Mouse (Mus musculus): Measurements from ENCODE around the gene Gm12184. TPM values are rescaled to one million over a fixed set of nuclear protein-coding genes. Genes with fewer than 3 reads are reported as not detected.

The Gm12184 gene
- polyA plus RNA-seq, 1 experiment from 2014 or later: 1.8 TPM

DNA sequence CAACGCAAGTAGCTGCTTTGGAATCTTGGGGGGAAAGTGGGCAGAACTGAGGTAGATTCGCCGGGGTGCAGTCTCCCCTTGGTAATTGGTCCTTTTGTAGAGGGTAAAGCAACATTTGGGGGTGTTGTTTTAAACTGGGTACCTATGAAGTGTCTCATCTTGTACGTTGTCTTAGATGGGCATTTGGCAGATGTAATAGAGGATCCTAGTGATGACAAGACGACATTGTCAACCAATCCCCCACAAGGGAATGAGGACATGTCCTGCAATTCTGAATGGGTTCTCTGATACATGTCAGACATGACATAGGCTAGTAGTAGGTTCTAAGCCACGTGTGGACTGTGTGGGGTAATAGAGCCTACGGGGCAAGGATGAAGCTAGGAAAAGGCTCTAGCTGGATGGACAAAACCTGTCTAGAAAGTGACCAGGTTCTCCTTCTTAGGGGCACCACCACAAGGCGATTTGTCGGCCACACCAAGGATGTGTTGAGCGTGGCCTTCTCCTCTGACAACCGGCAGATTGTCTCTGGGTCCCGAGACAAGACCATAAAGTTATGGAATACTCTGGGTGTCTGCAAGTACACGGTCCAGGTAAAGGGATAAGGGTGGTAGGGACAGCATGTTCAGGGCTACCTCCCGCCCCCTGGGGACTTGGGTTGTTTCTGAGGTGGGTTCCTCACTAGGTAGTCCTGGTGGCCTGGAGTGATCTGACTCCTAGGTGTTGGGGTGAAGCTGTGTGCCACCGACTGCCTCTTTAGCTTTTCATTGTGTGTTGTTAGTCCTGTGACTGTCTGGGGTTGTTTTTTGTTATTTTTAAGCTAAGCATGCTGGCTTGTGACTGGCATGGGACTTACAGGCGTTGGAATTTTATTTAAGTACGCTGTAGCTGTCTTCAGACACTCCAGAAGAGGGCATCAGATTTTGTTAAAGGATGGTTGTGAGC, 24.4 kb downstream of the Gm12184 start:
- no peaks in the 10 kb centered on the region for H3K27me3 ChIP-seq (ENCODE audit: control insufficient read depth, insufficient read depth, low read depth, low read length)
- H3K27ac ChIP-seq (ENCODE audit: low read length): no peak overlapping the region
- WGBS: 83% methylated on average over 17 of the region's 17 CpGs
- H3K9me3 ChIP-seq (replicated peaks; ENCODE audit: control insufficient read depth, low read length, poor library complexity, severe bottlenecking): no peaks in the 10 kb centered on the region
- peak overlapping the region; percentile 86 for H3K9ac ChIP-seq (ENCODE audit: low read depth, low read length)
- peaks cover 32% of the 10 kb centered on the region for H3K36me3 ChIP-seq (ENCODE audit: control insufficient read depth, insufficient read depth, low read length)
- ATAC-seq: no peak
- H3K4me2 ChIP-seq (ENCODE audit: low read length): peak overlapping the region; percentile 83
- H3K4me1 ChIP-seq (ENCODE audit: control insufficient read depth, insufficient read depth, low read length): peaks cover 32% of the 10 kb centered on the region
- peak overlapping the region; percentile 86; the same call in 1 of the 2 replicates for H3K4me3 ChIP-seq (ENCODE audit: low read depth, low read length)

DNA sequence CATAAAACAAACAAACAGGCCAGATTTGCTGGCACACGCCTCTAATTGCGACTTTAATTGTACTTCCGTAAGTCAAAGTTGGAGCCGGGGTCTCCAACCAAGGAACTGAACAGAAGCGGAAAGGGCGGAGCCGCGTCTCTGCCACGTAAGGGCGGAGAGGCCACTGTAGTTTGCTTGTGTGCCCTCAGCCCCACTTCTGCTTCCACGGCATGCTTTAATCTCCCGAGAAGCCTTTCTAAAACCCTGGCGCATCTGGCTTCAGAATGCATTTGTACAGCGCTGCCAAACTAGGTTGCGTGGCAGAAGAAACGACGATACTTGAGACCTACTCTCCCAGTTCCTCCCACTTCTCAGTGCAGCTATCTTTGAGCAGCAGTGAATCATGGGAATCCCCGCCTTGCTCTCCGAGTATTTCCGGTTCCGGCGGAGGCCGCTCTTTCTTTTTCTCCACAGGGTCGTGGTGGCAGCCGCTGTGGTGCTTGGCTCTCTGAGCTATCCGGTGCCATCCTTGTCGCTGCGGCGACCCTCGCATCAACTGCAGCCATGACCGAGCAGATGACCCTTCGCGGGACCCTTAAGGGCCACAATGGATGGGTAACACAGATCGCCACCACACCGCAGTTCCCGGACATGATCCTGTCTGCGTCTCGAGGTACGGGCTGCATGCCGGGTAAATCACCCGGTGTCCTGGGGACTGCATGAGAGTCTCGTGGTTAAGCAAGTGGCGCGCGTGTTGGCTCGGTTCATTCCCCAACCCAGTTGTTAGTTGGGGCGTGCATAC, 26.3 kb downstream of the Gm12184 start, which contains the start of gene Rack1:
Rack1 (plus strand) TSS at position 412 of the 781 bp plus-strand sequence.
- H3K27me3 ChIP-seq (ENCODE audit: control insufficient read depth, insufficient read depth, low read depth, low read length): no peaks in the 10 kb centered on the region
- H3K4me2 ChIP-seq (ENCODE audit: low read length): peak within 1 kb of the TSS; percentile 83
- H3K27ac ChIP-seq (ENCODE audit: low read length): peak within 1 kb of the TSS; percentile 98
- peaks cover 32% of the 10 kb centered on the region for H3K4me1 ChIP-seq (ENCODE audit: control insufficient read depth, insufficient read depth, low read length)
- WGBS: under 1% methylated on average over 47 of the region's 47 CpGs
- H3K4me3 ChIP-seq (ENCODE audit: low read depth, low read length): peak within 1 kb of the TSS; percentile 86
- peak within 1 kb of the TSS; percentile 86 for H3K9ac ChIP-seq (ENCODE audit: low read depth, low read length)
- H3K9me3 ChIP-seq (replicated peaks; ENCODE audit: control insufficient read depth, low read length, poor library complexity, severe bottlenecking): no peaks in the 10 kb centered on the region
- peak; percentile 92 for ATAC-seq
- peaks cover 15% of the 10 kb centered on the region for H3K36me3 ChIP-seq (ENCODE audit: control insufficient read depth, insufficient read depth, low read length)

DNA sequence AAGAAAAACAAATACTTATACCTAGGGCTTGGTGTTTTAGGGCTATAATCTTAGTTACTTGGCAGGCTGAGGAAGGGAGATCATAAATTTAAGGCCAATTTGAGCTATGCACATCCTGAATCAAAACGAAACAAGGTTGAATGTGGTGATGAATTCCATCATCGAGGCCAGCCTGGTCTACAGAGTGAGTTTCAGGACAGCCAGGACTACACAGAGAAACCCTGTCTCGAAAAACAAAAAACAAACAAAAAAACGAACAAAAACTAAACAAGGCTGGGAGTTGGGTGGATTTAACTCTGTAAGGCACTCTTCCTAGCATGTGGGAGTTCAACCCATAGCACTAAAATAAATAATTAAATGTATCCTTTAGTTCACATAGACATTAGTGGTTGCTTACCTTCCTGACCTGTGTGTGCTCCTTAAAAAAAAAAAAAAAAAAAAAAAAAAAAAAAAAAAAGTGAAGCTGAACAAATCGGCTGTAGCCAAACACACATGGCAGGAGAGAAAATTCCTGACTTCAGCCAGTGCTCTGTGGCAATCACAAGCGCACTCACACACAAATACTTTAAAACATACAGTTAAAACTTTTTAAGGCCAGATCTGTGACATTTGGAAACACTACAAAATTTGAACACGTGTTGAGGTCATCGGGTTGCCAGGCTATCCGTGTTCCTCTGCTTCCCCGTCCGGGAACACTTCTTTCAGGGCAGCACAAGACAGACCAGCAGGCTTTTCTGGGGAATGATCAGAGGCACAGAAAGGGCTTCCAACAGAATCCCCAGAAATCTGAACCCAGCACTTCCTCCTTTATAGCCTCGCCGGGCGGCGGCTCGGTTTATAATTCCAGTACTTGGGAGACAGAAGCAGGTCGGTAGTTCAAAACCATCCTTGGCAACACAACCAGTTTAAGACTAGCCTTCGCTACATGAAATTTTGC, 27.2 kb downstream of the Gm12184 start:
- Histone ChIP-seq H3K27ac (ENCODE audit: low read length) (peak overlapping the region; percentile 98), H3K4me3 (ENCODE audit: low read depth, low read length) (peak overlapping the region; percentile 86), H3K9me3 (replicated peaks; ENCODE audit: control insufficient read depth, low read length, poor library complexity, severe bottlenecking) (no peaks in the 10 kb centered on the region), H3K4me2 (ENCODE audit: low read length) (peak overlapping the region; percentile 83), H3K27me3 (ENCODE audit: control insufficient read depth, insufficient read depth, low read depth, low read length) (no peaks in the 10 kb centered on the region), H3K36me3 (ENCODE audit: control insufficient read depth, insufficient read depth, low read length) (peaks cover 10% of the 10 kb centered on the region), H3K9ac (ENCODE audit: low read depth, low read length) (peak overlapping the region; percentile 86), H3K4me1 (ENCODE audit: control insufficient read depth, insufficient read depth, low read length) (peaks cover 32% of the 10 kb centered on the region)
- ATAC-seq: peak; percentile 13
- WGBS: 10% methylated on average over 18 of the region's 18 CpGs

DNA sequence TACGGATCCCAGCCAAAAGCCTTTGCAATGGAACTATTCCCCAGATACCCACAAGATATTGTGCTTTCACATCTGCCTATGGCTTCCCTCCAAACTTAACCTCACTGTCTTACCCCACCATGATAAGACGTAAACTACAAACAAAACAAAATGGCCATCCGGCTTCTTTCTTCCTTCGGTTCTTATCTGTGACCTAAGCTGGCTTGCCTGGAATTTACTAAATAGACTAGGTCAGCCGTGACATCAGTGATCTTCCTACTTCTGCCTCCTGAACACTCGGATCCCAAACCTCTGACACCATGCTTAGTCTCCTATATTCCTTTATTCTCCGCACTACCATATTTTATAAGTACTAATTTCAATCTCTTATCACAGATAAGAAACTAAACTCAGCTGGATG, 28.1 kb downstream of the Gm12184 start:
- peak overlapping the region; percentile 22; the same call in 1 of the 2 replicates for H3K9ac ChIP-seq (ENCODE audit: low read depth, low read length)
- no peak overlapping the region for H3K4me3 ChIP-seq (ENCODE audit: low read depth, low read length)
- peak overlapping the region; percentile 83 for H3K4me2 ChIP-seq (ENCODE audit: low read length)
- 0 out of 2 replicates have a peak, but pooled peaks cover 3% of the 10 kb centered on the region for H3K36me3 ChIP-seq (ENCODE audit: control insufficient read depth, insufficient read depth, low read length)
- 80% methylated on average over 7 of the region's 7 CpGs for WGBS
- peaks cover 32% of the 10 kb centered on the region for H3K4me1 ChIP-seq (ENCODE audit: control insufficient read depth, insufficient read depth, low read length)
- H3K27me3 ChIP-seq (ENCODE audit: control insufficient read depth, insufficient read depth, low read depth, low read length): no peaks in the 10 kb centered on the region
- H3K27ac ChIP-seq (ENCODE audit: low read length): no peak overlapping the region
- no peak for ATAC-seq
- no peaks in the 10 kb centered on the region for H3K9me3 ChIP-seq (replicated peaks; ENCODE audit: control insufficient read depth, low read length, poor library complexity, severe bottlenecking)

DNA sequence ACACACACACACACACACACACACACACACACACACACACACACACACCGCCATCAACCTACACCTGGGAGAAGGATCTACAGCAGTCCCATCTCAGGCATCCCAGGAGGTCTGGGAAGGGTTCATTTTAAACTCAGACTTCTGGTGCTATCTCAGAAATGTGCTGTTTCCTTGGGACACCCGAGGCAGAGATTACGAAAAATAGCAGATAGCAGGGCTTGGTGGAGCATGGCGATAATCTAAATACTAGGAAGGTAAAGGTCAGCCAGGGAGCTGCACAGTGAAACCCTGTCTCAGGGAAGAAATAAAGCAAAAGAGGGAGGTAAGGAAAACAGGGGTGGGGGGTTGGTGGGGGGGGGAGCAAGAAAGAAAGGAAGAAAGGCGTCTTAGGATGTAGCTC, 29.2 kb downstream of the Gm12184 start:
- Histone ChIP-seq H3K36me3 (ENCODE audit: control insufficient read depth, insufficient read depth, low read length) (0 out of 2 replicates have a peak, but pooled peaks cover 2% of the 10 kb centered on the region), H3K27ac (ENCODE audit: low read length) (no peak overlapping the region), H3K4me2 (ENCODE audit: low read length) (no peak overlapping the region), H3K27me3 (ENCODE audit: control insufficient read depth, insufficient read depth, low read depth, low read length) (no peaks in the 10 kb centered on the region), H3K4me3 (ENCODE audit: low read depth, low read length) (no peak overlapping the region), H3K9ac (ENCODE audit: low read depth, low read length) (no peak overlapping the region), H3K4me1 (ENCODE audit: control insufficient read depth, insufficient read depth, low read length) (peaks cover 29% of the 10 kb centered on the region), H3K9me3 (replicated peaks; ENCODE audit: control insufficient read depth, low read length, poor library complexity, severe bottlenecking) (no peaks in the 10 kb centered on the region)
- WGBS: 92% methylated on average over 5 of the region's 5 CpGs
- no peak for ATAC-seq

DNA sequence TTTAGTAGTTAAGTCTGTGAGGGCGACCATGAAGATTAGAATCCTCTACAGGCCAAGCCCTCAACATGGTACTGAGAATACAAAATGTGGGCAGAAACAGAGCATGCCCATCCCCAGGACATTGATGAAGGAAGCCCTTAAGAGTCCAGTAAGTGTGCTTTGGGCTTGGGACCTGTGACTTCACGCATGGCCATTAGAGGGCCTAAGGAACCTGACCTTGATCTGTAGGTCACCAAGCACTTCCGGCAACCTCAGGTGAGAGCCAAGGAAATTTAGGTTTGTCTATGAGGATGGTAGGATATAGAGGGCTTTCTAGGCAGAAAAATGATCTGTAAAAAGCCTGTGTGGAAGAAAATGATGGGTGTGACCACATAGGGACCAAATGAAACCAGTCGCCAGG, 30.2 kb downstream of the Gm12184 start:
- Histone ChIP-seq H3K4me2 (ENCODE audit: low read length) (no peak overlapping the region), H3K4me1 (ENCODE audit: control insufficient read depth, insufficient read depth, low read length) (peaks cover 19% of the 10 kb centered on the region), H3K4me3 (ENCODE audit: low read depth, low read length) (no peak overlapping the region), H3K36me3 (ENCODE audit: control insufficient read depth, insufficient read depth, low read length) (no peaks in the 10 kb centered on the region), H3K27ac (ENCODE audit: low read length) (no peak overlapping the region), H3K27me3 (ENCODE audit: control insufficient read depth, insufficient read depth, low read depth, low read length) (no peaks in the 10 kb centered on the region), H3K9me3 (replicated peaks; ENCODE audit: control insufficient read depth, low read length, poor library complexity, severe bottlenecking) (no peaks in the 10 kb centered on the region), H3K9ac (ENCODE audit: low read depth, low read length) (no peak overlapping the region)
- WGBS: 84% methylated on average over 4 of the region's 4 CpGs
- no peak for ATAC-seq

DNA sequence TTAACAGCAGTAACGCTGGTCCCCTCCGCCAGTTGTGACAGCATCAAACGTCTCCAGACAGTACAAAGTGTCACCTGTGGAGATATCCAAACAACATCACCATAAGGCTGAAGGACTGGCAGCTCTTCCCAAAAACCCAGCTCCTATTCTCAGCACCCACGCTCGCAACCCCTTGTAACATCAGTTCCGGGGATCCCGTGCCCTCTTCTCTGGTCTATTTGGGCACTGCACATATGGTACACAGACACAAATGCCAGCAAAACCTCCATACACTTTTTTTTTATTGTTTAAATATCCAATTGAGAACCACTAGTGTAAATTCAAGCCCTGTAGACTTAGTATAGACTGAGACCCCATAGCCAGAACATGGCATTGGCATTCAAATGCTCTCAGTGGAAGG, 31.2 kb downstream of the Gm12184 start:
- no peaks in the 10 kb centered on the region for H3K9me3 ChIP-seq (replicated peaks; ENCODE audit: control insufficient read depth, low read length, poor library complexity, severe bottlenecking)
- H3K36me3 ChIP-seq (ENCODE audit: control insufficient read depth, insufficient read depth, low read length): no peaks in the 10 kb centered on the region
- H3K27ac ChIP-seq (ENCODE audit: low read length): no peak overlapping the region
- no peaks in the 10 kb centered on the region for H3K27me3 ChIP-seq (ENCODE audit: control insufficient read depth, insufficient read depth, low read depth, low read length)
- H3K9ac ChIP-seq (ENCODE audit: low read depth, low read length): no peak overlapping the region
- peaks cover 15% of the 10 kb centered on the region for H3K4me1 ChIP-seq (ENCODE audit: control insufficient read depth, insufficient read depth, low read length)
- ATAC-seq: no peak
- WGBS: 94% methylated on average over 7 of the region's 7 CpGs
- H3K4me2 ChIP-seq (ENCODE audit: low read length): no peak overlapping the region
- H3K4me3 ChIP-seq (ENCODE audit: low read depth, low read length): no peak overlapping the region

DNA sequence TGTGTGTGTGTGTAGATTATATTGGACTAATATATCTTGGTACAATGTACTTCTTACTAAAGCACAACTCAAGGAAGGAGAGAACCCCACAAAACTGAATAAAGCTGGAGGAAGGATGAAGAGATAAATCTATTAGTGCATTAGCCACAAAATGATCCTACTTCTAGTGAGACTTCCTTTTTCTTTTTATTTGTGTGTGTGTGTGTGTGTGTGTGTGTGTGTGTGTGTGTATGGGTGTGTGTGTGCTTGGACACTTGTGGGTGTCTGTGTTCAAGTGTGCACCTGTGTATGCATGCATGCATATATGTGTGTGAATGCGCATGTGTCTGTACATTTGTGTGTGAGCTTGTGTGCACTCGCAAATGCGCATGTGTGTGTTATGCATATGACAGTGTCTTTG, 33.3 kb downstream of the Gm12184 start:
- Histone ChIP-seq H3K4me2 (ENCODE audit: low read length) (no peak overlapping the region), H3K36me3 (ENCODE audit: control insufficient read depth, insufficient read depth, low read length) (no peaks in the 10 kb centered on the region), H3K9ac (ENCODE audit: low read depth, low read length) (no peak overlapping the region), H3K27ac (ENCODE audit: low read length) (no peak overlapping the region), H3K9me3 (replicated peaks; ENCODE audit: control insufficient read depth, low read length, poor library complexity, severe bottlenecking) (no peaks in the 10 kb centered on the region), H3K4me1 (ENCODE audit: control insufficient read depth, insufficient read depth, low read length) (peaks cover 5% of the 10 kb centered on the region), H3K27me3 (ENCODE audit: control insufficient read depth, insufficient read depth, low read depth, low read length) (no peaks in the 10 kb centered on the region), H3K4me3 (ENCODE audit: low read depth, low read length) (no peak overlapping the region)
- 95% methylated on average over 3 of the region's 3 CpGs for WGBS
- ATAC-seq: no peak
